Mouse (Mus musculus) heart, adult 8-10 months (tissue): ENCODE results near the gene Gin1. TPM values are rescaled to one million over a fixed set of nuclear protein-coding genes. Genes with fewer than 3 reads are reported as not detected.
A peak's percentile ranks its signal among the peaks of the same experiment; 100 is the strongest.
"Not testable (repeated sequence)": the region's sequence is repeated elsewhere in the genome, so short reads cannot be mapped to it uniquely, and the experiment has no call there.

Source experiments
- DNase-seq: peaks from one replicate; pipeline ENCODE4 v3.0.0; 2022; ENCODE audit warnings: low spot score
- total RNA-seq, 4 experiments: library from RNA; stranded (reverse); gene quantifications; 2 replicates each; pipeline ENCODE4 v1.2.4; 2022

Gene Gin1
- 1 to 10 TPM; 6.7 to 10.0 (median 7.6) TPM for total RNA-seq

DNA sequence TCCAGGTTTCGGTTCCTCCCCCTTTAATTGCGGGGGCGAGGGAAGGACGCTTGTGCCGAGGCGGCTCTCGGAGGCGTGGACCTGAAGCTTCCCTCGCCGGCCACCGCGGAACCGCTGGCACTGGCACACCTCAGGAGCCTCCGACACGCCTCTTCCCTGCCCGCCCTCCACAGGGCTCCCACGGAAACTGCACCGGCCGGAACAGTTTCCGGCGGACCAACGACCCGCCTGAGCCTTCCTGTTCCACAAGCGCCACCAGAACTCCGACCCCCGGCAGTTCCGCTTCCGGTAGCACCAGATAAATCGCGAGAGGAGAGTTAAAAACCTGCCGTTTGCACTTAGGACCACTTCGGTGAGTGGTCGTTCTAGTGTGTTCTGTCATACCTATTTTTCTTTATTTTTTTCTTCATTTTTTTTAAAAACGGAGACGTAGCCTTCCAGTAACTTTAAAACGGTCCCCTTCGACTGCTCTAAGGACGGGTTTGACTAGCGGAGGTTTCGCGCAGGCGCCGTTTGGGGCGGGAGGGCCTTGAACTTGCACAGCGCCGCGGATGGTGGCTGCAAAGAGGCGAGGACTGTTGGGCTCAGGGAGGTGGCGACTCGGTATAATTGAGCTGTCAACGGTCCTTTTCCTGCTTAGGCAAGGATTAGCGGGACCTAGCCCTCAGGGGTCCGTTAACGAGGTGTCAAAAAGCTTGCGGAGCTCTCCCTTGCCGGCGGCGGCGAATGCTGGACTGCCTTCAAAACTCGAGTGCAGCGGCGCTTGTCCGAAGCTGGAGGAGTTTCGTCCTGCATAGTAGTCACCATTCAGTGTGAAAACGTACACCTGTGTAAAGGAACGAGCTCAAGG is at the start of gene Gin1, which contains the start of gene Ppip5k2:
Gene Gin1 (plus strand): TSS at position 269 of the 850 bp plus-strand sequence.
Gene Ppip5k2 (minus strand): TSS at position 508 of the 850 bp plus-strand sequence.
- DNase-seq = peak; percentile 94

DNA sequence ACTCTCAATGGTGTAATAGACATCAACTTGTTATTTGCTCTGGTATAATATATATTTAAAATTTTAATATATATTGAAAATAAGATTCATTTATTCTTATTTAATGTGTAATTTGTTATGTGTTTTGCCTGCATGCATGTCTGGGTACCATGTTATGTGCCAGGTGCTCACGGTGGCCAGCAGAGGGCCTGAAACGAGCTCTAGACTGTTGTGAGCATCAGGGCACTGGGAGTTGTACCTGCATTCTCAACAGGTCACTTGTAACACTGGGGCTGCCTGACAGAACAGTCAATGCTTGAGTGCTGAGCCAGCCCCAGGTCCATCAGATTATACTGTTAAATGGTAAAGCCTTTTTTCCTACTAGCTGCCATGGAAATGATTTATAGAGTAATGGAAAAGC is 43.2 kb upstream of the Gin1 start:
- no peak for DNase-seq

DNA sequence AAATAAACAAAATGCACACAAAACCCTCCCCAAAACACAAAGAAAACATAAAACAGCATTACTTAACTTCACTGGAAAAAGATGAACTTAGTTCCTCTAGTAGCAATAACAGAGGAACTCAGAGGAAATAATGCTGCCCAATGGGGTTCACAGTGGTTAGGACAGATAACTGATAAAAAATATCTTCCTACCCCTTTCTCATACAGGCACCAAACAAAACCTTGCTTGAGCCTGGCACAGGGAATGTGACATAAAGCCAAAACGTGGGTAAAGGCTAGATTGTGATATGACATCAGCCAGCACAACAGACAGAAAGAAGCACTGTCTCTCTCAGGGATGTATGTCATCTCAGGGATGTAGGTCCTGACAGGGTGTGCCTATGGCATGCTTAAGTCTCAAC is 40.6 kb upstream of the Gin1 start:
- no peak for DNase-seq

DNA sequence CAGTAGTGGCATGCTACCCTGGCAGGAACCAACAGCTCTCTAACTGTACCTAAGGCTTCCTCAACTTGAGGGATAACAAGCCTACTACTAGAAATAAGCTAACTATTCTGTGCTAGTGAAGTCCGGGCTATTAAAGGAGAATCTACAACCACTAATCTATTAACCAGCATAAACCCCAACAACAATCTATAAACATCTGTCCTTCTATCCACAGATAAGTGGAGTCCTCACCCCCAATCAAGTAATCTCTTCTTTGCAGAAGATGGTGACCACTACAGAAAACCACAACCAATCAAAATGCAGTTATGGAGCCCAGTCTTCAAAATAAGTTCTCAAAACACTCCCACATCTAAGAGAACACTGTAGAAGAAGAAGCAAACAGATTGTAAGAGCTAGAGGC is 26.9 kb upstream of the Gin1 start:
- no peak for DNase-seq

DNA sequence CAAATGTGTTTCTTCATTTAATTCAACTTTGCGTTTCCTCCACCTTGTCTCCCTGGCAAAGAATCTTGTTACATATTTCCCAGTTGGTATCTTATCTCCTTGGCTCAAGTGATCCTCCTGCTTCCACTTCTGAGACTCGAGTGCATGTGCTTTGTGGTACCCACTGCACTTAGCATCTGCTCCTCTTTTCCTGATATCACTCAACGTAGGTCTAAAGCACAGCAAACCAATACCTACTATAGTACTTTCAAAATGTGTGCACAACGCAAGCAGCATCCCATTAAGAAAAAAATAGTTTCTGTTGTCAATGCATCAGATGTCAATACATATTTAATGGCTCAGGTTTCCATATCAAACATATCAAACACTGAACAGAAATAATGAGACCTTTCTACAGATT is 24.3 kb upstream of the Gin1 start:
- DNase-seq = no peak

DNA sequence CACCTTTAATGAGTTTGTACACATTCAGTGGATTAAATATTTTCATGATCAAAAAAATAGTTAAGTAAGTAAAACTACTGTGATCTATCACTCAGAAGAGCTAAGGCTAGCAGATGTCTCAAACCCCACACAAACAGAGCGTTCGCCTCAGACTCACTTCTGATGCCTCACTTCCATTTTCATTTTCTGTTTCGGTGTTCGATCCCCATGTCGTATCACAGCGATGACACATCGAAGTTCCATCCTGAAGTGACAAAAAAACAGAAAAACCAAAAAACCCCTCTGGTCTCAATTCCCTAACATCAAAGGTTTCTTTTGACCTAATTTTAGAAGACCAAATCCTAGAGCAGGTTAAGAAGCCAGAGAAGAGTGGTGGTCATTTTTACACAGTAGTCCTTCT is 23.7 kb upstream of the Gin1 start:
- no peak for DNase-seq

DNA sequence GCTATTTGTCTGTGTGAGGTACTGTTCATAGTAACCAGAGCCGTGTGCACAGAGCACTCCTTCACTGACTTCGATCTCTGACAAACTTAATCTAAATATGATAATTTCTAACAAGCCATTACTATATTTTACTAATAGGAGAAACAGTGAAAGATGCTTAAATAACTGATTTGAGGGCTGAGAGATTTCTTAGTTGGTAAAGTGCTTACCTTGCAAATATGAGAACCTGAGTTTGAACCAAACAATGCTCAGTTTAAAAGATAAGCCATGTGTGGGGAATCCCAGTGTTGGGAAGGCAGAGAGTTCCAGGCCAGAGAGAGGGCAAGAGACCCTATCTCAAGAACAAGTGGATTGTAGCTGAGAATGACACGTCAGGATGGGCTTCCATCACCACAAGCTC is 21.8 kb upstream of the Gin1 start:
- DNase-seq = no peak

DNA sequence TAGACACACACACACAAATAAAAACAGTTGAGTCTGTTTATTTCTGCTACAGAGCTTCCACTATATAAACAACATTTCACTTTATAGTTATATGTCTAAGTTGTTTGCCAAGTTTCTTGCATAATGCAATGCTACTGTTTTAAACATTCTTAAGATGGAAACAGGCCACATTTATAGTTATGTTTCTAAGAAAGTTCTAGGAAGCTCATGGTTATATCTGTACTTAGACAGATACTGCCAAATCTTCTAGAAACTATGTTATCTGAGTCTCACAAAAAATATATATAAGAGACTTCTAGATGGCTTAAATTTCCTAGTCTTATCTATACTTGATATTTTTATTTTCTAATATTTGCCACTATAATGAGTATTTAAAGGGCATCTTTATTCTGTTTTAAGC is 16.8 kb upstream of the Gin1 start:
- DNase-seq = no peak

DNA sequence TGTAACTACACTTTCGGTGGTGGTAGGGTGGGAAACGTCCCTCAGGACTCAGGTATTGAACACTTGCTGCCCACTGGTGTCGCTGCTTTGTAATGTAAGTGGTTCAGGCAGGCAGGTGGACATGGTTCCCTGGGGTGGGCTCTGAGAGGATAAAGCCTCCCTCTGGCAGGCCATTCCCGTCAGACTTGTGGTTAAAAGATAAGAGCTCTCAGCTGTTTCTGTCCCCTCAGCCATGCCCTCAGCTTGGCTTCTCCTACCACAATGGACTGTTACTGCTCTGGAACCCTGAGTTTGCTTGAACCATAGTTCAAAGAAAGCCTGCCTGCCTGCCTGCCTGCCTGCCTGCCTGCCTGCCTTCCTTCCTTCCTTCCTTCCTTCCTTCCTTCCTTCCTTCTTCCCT is 15.6 kb upstream of the Gin1 start:
- DNase-seq = no peak

DNA sequence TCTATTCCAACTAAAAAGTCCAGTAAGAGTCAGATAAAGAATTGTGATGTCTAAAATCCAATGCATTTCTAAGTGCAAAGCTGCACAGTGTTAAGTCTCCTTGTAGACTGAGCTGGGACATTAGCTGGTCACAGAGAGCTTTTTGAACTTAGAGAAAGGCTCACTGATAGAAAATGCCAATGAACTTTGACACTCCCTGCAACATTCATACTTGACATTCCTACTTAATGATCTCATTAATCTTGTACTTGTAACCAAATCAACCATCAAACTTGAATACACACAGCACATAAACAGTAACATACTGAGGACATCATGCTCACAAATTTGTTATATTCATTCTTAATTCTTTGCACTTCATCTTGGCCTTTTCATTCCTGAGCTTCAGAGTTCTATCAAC is 10.1 kb upstream of the Gin1 start:
- no peak for DNase-seq

DNA sequence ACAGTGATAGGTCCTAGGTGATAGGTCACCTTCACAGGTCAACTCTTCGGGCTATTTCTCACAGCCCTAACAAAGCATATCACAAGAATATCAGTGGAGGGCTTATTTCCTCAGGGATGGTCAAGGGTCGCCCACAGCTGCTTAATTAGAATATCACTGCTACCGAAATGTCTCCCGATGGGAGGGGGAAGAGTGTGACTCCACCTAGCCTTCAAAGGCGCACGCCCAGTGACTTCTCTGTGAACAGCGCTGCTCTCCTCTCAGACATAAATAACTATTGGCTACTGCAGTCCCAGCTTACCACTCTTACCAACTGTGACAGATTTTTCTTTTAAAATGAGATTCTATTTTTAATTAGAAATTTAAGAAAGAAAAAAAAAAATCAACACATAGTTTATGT is 9.4 kb upstream of the Gin1 start:
- DNase-seq = no peak

DNA sequence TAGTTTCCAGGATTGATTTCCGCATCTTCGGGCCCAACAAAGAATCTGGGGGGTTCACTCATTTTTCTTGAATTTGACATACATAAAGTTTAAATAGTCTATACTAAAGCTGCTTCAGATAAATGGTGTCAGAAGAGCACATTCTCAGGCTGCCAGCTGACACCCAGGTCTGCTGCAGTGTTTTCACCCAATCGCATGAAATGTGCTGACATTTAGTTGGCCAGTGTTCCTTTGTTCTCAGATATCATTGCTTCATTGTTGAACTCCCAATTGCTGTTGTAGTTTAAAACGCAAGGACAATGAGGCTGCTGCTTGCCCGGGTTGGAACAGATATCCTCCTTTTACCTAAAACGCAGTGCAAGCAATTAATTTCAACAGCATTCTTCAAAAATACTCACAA is 8.5 kb upstream of the Gin1 start:
- DNase-seq = peak; percentile 64

DNA sequence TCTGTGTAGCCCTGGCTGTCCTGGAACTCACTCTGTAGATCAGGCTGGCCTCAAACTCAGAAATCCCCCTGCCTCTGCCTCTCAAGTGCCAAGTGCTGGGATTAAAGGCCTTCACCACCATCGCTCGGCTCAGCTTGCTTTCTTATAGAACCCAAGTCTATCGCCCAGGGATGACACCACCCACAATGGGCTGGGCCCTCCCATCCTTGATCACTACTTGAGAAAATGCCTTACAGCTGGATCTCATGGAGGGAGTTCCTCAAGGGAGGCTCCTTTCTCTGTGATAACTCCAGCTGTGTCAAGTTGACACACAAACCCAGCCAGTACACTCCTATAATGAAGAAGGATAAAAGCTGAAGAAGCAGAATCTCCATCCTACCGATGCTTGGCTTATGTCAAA is 4.3 kb upstream of the Gin1 start:
- not testable (repeated sequence) for DNase-seq

DNA sequence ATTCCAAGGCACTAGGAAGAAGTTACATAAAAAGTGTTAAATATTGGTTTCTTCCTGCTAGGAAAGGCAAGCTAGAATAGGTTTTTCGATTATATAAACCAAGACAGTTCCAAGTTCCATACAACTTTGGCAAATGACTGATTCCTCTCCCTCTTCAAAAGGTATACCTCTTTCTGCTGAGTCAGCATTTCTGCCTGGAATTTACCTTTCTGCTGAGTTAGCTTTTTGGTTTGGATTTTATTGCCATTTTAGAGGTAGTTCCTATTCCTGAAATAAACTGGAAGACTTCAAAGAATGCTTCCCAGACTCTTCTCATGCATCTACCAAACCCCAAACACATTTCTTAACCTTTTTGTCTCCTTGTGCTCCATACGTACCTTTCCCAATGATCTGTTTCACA is 1.9 kb upstream of the Gin1 start:
- DNase-seq = no peak

DNA sequence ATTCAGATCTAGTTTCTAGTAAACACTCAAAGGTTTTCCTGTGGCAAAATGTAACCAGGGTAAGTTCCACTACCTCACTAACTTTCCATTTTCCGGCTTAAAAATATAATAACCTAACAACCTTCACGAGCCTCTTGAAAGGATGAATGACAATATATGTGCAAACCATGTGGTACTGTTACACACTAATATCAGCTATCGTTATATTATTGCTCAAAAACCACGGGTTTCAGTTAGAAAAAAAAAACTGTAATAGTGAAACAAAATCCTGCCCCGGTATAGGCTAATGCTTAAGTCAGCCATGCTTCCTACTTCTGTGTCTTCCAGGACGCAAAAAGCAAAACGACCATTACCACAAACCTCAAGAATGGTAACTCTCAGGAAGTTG is 1.1 kb upstream of the Gin1 start:
- no peak for DNase-seq

DNA sequence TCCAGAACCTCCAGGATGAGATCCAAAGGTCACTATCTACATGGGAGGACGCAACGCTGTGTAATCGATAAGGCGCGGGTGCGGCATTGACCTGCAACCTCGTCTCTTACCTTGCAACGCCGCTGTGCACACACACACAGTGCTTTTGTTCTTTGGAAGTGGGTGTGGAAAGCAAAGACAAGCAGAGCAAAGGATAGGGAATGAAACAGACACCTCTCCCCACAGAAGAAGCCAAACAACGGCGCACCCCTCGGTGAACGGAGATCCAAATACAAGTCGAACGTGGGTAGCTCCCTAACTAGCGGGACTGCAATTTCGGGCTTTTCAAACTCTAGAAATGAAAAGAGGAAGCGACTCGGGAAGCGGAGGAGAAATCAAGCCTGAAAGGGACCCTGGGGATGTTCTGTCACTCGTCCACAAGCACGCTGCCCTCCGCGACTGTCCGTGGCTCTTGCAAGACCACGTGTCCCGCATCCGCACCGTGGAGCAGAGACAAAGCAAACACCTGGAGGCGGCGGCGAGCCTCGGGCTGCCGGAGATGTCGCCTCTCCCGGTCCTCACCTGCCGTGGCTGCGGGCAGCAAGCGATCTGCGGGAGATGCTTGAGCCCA is 573 bp upstream of the Gin1 start:
- no peak for DNase-seq

DNA sequence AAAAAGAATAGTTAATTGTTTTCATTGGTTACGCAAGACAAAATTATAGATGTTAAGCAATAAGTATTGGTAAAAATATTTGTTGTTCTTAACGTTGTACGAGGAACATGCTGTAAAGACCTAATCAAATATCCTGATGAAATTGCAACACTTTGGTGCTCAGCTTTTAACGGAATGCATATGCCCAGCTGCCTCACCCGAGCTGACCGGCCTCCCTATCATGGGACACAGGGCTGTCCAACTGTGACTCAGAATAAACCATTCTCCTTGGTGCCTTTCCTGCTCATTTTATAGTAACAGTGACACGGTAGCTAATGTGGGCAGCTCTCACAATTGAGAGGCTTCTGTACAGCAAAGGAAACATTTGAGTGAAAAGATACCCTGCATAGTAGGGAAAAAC is 1.1 kb downstream of the Gin1 start:
- peak; percentile 35 for DNase-seq

DNA sequence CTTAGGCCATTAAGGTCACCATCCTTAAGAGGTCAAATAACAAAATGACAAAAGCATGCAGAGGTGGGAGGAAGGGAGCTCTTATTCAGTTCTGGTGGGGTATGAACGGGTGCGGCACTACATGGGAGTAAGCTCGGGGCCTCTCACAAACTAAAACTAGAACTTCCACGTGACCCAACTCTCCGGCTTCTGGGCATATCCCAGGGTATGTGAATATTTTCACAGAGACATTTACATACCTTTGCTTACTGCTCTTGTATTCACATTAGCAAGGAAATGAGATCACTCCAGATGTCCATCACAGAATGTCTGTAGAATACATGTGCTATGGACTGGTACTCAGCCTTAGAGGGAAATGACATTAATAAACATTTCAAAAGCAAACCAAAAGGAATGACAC is 1.8 kb downstream of the Gin1 start:
- no peak for DNase-seq

DNA sequence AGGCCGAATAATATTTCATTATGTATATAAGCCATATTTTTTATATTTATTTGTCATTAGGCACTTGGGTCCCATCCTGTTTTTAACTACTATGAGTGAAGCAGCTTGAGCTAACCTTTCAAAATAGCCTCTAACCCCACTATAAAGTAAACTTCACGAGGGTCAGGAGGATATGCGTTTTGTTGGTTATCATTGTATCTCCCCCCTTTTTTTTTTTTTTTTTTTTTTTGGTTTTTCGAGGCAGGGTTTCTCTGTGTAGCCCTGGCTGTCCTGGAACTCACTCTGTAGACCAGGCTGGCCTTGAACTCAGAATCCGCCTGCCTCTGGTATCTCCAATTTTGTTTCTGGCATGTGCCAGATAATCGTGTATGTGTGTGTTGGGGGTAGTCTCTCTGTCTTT is 3.4 kb downstream of the Gin1 start:
- no peak for DNase-seq

DNA sequence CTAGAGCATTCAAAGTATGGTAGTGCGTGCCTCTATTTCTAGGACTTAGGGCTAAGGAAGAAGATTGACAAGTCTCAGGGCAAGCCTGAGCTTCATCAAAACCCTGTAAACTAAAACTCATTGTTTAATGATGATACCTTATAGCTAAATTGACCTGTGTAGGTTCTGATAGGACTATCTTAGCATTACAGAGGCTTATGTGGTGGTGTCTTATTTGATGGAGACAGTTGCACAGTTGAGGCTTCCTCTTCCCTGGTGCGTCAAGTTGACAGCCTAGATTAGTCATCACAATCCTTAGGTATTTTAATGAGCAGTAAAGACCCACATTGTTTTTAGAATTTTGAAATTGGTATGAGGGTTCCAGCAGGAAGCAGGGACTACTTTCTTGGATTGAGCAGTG is 4.0 kb downstream of the Gin1 start:
- DNase-seq = no peak

DNA sequence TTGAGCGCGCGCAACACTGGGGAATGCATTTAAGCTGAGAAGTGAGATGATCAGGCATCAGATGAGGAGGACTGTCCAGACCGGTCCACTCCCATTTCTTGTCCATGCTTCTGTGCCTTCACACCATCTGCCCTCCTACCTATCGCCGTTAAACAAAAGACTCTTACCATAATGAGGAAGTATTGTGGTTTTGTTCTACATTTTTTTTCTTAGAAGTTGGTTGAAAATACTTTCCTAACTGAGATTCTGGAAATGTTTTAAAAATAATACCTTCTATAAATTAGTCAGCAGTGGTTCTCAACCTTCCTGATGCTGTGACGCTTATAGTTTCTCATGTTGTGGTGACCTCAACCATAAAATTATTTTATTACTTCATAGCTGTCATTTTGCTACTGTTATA is 11.7 kb downstream of the Gin1 start:
- no peak for DNase-seq

DNA sequence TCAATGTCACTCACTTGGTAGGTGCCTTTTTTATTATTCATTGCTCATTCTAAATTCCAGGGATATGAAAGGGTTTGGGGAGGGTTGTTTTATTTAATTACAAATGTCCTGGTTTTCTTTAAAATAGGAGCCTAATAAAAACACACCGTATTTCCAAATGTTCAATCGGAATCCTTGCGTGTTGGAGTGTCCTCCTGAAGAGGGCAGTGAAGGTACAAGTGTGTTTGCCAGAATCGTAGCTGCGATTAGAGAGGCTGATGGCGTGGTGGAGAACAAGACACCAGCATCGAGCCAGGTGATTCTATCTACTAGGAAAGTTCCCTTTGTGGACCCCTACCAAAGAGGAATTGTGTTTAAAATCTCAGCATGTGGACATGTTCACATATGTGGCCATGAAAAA is 15.0 kb downstream of the Gin1 start:
- no peak for DNase-seq

DNA sequence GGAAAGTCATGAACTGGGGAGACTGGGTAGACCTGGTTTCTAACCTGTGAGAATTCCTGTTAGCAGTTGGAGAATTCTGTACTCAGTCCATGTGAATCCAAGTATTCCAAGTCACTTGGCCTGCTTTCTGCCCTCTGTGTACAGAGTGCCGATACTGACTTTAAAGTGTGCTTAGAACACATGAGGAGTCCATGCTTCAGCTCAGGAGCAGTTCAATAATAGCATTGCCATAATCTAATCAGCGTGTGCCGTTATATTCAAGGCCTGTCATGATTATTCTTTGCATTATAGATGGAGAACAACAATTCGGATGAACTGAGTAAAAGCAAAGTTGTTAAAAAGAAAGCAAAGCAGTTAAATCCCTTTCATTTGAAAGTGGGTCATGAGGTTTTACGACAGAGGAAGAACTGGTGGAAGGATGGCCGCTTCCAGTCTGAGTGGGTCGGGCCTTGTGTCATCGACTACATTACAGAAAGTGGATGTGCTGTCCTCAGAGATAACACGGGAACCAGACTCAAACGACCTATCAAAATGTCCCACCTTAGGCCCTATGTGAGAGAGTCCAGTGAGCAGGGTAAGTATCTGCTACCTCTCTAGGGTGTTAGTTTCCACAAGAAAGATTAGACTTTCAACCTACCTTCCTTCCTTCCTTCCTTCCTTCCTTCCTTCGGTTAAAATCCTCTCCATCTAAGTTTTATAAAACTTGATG is 15.9 kb downstream of the Gin1 start:
- DNase-seq = no peak
